Mouse (Mus musculus) neural tube, embryonic 12.5 days (tissue): ENCODE measurements around the gene Atp6v0a1. TPM values are rescaled to one million over a fixed set of nuclear protein-coding genes. Genes with fewer than 3 reads are reported as not detected.

Source experiments
- ATAC-seq: fragments of 200-750 bp; cut with Nextera tagmentation; 2 replicates; pipeline ENCODE4 v1.8.0; 2017; ENCODE audit warnings: low read depth, mild to moderate bottlenecking, moderate TSS enrichment, moderate library complexity; ENCODE audit not compliant: low FRiP score
- H3K27ac ChIP-seq: fragments of 300-500 bp; sonication (generic); 2 replicates; pipeline ENCODE4 v1.5.1; 2016
- H3K27me3 ChIP-seq: fragments of 300-500 bp; sonication (generic); replicated peaks from 2 replicates; pipeline ENCODE4 v1.6.1; 2016; ENCODE audit warnings: mild to moderate bottlenecking
- H3K36me3 ChIP-seq: fragments of 300-500 bp; sonication (generic); 2 replicates; pipeline ENCODE4 v1.6.1; 2016; ENCODE audit warnings: mild to moderate bottlenecking
- H3K4me1 ChIP-seq: fragments of 300-500 bp; sonication (generic); 2 replicates; pipeline ENCODE4 v1.6.1; 2016
- H3K4me2 ChIP-seq: fragments of 300-500 bp; sonication (generic); replicated peaks from 2 replicates; pipeline ENCODE4 v1.6.1; 2016; ENCODE audit warnings: mild to moderate bottlenecking
- H3K4me3 ChIP-seq: fragments of 300-500 bp; sonication (generic); 2 replicates; pipeline ENCODE4 v1.5.1; 2016
- H3K9ac ChIP-seq: fragments of 300-500 bp; sonication (generic); 2 replicates; pipeline ENCODE4 v1.6.1; 2016; ENCODE audit warnings: mild to moderate bottlenecking
- H3K9me3 ChIP-seq: fragments of 300-500 bp; sonication (generic); 2 replicates; pipeline ENCODE4 v1.6.1; 2016; ENCODE audit warnings: mild to moderate bottlenecking
- WGBS: fragments of 180-500 bp; shearing (Covaris S2); methylation state at CpG from one replicate; pipeline ENCODE4 v1.1.7; 2016; 5-methylcytosine and 5-hydroxymethylcytosine counted together
- microRNA-seq: library from miRNA; unstranded; fragments of <30 nt; microRNA quantifications from one replicate; pipeline ENCODE4, GENCODE M21; 2017
- polyA plus RNA-seq: library from polyadenylated mRNA; unstranded; fragments of >200 nt; fragmentation: Nextera tagmentation; extraction: Ambion mirVana; gene quantifications from 2 replicates; pipeline ENCODE4 v1.2.1, GENCODE M21; 2016

The Atp6v0a1 gene
- polyA plus RNA-seq, 1 experiment from 2014 or later: 81.7 TPM

DNA sequence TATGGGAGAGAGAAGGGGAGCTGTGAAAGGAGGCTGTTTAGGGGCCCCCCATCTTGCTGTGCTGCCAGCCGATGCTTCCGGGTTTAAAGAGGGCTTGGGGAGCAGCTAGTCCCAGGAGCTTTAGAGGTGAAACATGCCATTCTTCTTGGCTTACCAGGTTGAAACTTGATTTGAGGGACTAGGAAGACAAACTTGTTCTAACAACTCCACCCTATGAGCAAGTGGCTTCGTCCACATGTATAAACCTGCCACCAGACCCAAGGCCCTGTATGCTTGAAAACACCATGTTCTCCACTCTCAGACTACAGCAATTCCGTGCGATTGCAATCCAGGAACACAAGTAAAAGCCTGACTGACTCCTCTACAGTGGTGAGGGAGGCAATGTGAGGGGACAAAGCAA, 93.8 kb downstream of the Atp6v0a1 start:
- Histone ChIP-seq H3K27ac (no peak overlapping the region), H3K9me3 (no peaks in the 10 kb centered on the region), H3K4me3 (no peak overlapping the region), H3K4me2 (no peak overlapping the region), H3K36me3 (peaks cover 64% of the 10 kb centered on the region), H3K9ac (no peak overlapping the region), H3K27me3 (no peaks in the 10 kb centered on the region), H3K4me1 (no peaks in the 10 kb centered on the region)
- no peak for ATAC-seq
- 92% methylated on average over 5 of the region's 5 CpGs for WGBS

DNA sequence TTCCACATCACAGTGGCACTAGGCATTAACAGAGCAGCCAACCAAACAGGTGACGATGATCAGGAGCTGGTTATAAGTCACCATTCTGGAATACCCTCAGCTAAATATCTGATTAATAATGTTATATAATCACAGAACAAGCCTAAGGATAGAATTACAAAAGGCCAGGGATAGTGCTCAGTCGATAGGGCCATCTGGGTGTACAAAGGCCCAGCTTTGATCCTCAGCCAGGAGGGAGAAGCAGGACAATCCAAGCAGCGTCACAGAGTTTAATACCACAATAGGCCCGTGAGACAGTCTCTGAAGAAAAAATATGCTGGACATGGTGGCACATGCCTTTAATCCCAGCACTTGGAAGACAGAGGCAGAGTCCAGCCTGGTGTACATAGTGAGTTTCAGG, 100.1 kb downstream of the Atp6v0a1 start:
- no peak overlapping the region for H3K9ac ChIP-seq
- ATAC-seq: no peak
- H3K36me3 ChIP-seq: peaks cover 8% of the 10 kb centered on the region
- no peaks in the 10 kb centered on the region for H3K27me3 ChIP-seq
- no peak overlapping the region for H3K4me3 ChIP-seq
- H3K4me1 ChIP-seq: no peaks in the 10 kb centered on the region
- H3K27ac ChIP-seq: no peak overlapping the region
- H3K4me2 ChIP-seq: no peak overlapping the region
- 76% methylated on average over 4 of the region's 4 CpGs for WGBS
- no peaks in the 10 kb centered on the region for H3K9me3 ChIP-seq

GRCm38 (mm10) chr11:101110708-101111107, 101.5 kb downstream of the Atp6v0a1 start:
- H3K4me2 ChIP-seq: no peak overlapping the region
- no peak overlapping the region for H3K4me3 ChIP-seq
- ATAC-seq: no peak
- H3K9me3 ChIP-seq: no peaks in the 10 kb centered on the region
- no peak overlapping the region for H3K9ac ChIP-seq
- WGBS: 65% methylated on average over 5 of the region's 5 CpGs
- H3K36me3 ChIP-seq: peaks cover 2% of the 10 kb centered on the region; the same call in 1 of the 2 replicates
- peaks cover 3% of the 10 kb centered on the region; the same call in 1 of the 2 replicates for H3K4me1 ChIP-seq
- no peaks in the 10 kb centered on the region for H3K27me3 ChIP-seq
- no peak overlapping the region for H3K27ac ChIP-seq

DNA sequence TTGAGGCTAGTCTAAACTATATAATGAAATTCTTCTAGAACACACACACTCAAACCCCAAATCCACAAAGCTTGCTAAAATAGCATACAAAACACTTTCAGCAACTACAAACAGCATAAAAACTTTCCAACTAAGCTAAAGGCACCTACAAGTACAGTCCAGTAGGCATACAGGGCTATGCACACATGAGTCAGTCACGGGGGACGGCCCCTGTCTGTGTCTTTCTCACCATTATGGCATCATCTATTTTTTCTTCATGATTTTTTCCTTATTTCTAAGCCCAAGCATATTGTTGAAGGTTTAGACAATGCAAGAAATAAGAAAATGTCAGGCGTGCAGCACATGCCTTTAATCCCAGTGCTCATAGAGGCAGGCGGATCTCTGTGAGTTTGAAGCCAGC, 101.9 kb downstream of the Atp6v0a1 start:
- Histone ChIP-seq H3K4me3 (no peak overlapping the region), H3K36me3 (no peaks in the 10 kb centered on the region), H3K9ac (no peak overlapping the region), H3K9me3 (no peaks in the 10 kb centered on the region), H3K27me3 (no peaks in the 10 kb centered on the region), H3K27ac (no peak overlapping the region), H3K4me2 (no peak overlapping the region), H3K4me1 (peaks cover 3% of the 10 kb centered on the region; the same call in 1 of the 2 replicates)
- whole genome bisulfite sequencing: 94% methylated on average over 4 of the region's 4 CpGs
- no peak for ATAC-seq

- no peak for ATAC-seq
- no peaks in the 10 kb centered on the region for H3K9me3 ChIP-seq
- no peak overlapping the region for H3K4me3 ChIP-seq
- H3K9ac ChIP-seq: no peak overlapping the region
- H3K4me2 ChIP-seq: no peak overlapping the region
- H3K4me1 ChIP-seq: peaks cover 3% of the 10 kb centered on the region; the same call in 1 of the 2 replicates
- H3K27me3 ChIP-seq: no peaks in the 10 kb centered on the region
- peaks cover 4% of the 10 kb centered on the region; the same call in 1 of the 2 replicates for H3K36me3 ChIP-seq
- no peak overlapping the region for H3K27ac ChIP-seq
- 89% methylated on average over 3 of the region's 3 CpGs for WGBS
Measured at GRCm38 (mm10) chr11:101112186-101112585, 102.9 kb downstream of the Atp6v0a1 start.

Small RNAs within 50 kb of the gene (microRNA-seq; reads per million reads assigned to microRNA genes)
- 2.8 reads per million, percentile 7 among the genes with 10 or more reads in this experiment for gene Mir6928

Other genes with a start within 250 kb of the Atp6v0a1 start
- gene Kcnh4, start 249.5 kb upstream of the Atp6v0a1 start, polyA plus RNA-seq: 4.4 and 4.5 TPM in 2 replicates
- 0.38 TPM in 1 of 2 replicates, not detected in the other for gene Hcrt, start 246.5 kb upstream of the Atp6v0a1 start, polyA plus RNA-seq
- gene Ghdc, start 238.5 kb upstream of the Atp6v0a1 start, polyA plus RNA-seq: 3.3 and 4.4 TPM in 2 replicates
- 18.2 and 19.6 TPM in 2 replicates for gene Stat5b, start 158.7 kb upstream of the Atp6v0a1 start, polyA plus RNA-seq
- 1.7 and 1.9 TPM in 2 replicates for gene Stat5a, start 150.1 kb upstream of the Atp6v0a1 start, polyA plus RNA-seq
- gene Stat3, start 69.9 kb upstream of the Atp6v0a1 start, polyA plus RNA-seq: 58.8 and 66.9 TPM in 2 replicates
- gene Cavin1, start 38.6 kb upstream of the Atp6v0a1 start, polyA plus RNA-seq: 35.0 and 36.0 TPM in 2 replicates
- gene Naglu, start 60.6 kb downstream of the Atp6v0a1 start, polyA plus RNA-seq: 10.8 and 11.1 TPM in 2 replicates
- gene Hsd17b1, start 69.0 kb downstream of the Atp6v0a1 start, polyA plus RNA-seq: 0.14 and 0.29 TPM in 2 replicates
- 50.8 and 54.5 TPM in 2 replicates for gene Coasy, start 73.1 kb downstream of the Atp6v0a1 start, polyA plus RNA-seq
- 59.6 and 68.0 TPM in 2 replicates for gene Mlx, start 77.8 kb downstream of the Atp6v0a1 start, polyA plus RNA-seq
- gene Psmc3ip, start 86.0 kb downstream of the Atp6v0a1 start, polyA plus RNA-seq: 31.4 and 34.3 TPM in 2 replicates
- gene Retreg3, start 110.4 kb downstream of the Atp6v0a1 start, polyA plus RNA-seq: 22.2 and 27.8 TPM in 2 replicates
- 87.5 and 93.5 TPM in 2 replicates for gene Tubg1, start 110.5 kb downstream of the Atp6v0a1 start, polyA plus RNA-seq
- 13.4 and 15.1 TPM in 2 replicates for gene Tubg2, start 146.5 kb downstream of the Atp6v0a1 start, polyA plus RNA-seq
- gene Cntnap1, start 161.1 kb downstream of the Atp6v0a1 start, polyA plus RNA-seq: 1.7 and 2.2 TPM in 2 replicates
- 16.1 and 17.1 TPM in 2 replicates for gene Plekhh3, start 161.9 kb downstream of the Atp6v0a1 start, polyA plus RNA-seq
- 0.29 and 0.37 TPM in 2 replicates for gene Ccr10, start 166.0 kb downstream of the Atp6v0a1 start, polyA plus RNA-seq
- 14.1 and 14.3 TPM in 2 replicates for gene Ezh1, start 217.0 kb downstream of the Atp6v0a1 start, polyA plus RNA-seq
- gene Ramp2, start 236.6 kb downstream of the Atp6v0a1 start, polyA plus RNA-seq: 73.4 and 79.4 TPM in 2 replicates
- 101 and 103 TPM in 2 replicates for gene Vps25, start 244.3 kb downstream of the Atp6v0a1 start, polyA plus RNA-seq